Mouse (Mus musculus) megakaryocyte, adult 5-6 weeks (primary cell): ENCODE measurements at regions not wholly inside any gene's neighbourhood (a gene's known extent, or its start where the extent isn't known, plus 50 kb on each side); places are given as distances from the start of the nearest gene placed in this dataset.
A peak's percentile ranks its signal among the peaks of the same experiment; 100 is the strongest.

Source experiments
- ATAC-seq: 2 replicates; pipeline ENCODE4 v1.8.0; 2016; ENCODE audit warnings: mild to moderate bottlenecking, inconsistent platforms; ENCODE audit not compliant: poor library complexity, severe bottlenecking

DNA sequence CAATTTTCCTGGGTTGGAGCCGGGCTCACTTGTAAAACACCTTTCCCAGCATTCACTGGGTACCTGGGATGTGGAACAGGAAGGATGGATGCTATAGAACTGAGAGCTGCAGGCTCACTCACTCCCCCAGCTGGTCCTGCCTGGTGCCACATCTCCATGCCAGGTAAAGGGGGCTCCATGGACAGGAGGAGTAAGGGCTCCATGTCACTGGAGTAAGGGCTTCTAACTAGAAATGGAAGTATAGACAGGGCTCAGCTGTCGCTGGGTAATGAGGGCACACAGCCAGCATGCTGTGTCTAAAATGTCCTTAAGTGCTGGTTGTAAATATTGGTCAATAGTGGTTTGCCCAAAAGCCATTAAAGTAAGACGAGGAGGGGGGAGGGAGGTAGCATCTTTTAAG lies 99.4 kb upstream of the Gpr12 start:
- no peak for ATAC-seq

DNA sequence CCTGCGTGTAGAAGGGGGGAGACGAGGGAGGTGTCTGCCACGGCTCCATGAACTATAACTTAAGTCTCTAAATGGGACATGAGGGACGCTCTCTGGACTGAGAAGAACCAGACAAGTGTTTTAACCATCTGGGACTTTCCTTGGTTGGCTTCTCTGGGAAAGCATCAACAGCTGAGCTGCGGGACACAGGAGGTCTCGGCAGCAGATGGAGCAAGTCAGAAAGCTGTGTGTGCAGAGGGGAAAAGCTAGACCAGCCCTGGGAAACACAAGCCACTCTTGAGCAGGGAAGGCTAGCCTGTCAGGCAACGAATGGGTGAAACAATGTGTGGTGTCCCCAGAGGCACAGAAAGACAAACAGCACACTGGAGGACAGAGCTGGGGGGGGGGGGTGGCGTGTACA lies 98.5 kb upstream of the Gpr12 start:
- ATAC-seq: no peak

DNA sequence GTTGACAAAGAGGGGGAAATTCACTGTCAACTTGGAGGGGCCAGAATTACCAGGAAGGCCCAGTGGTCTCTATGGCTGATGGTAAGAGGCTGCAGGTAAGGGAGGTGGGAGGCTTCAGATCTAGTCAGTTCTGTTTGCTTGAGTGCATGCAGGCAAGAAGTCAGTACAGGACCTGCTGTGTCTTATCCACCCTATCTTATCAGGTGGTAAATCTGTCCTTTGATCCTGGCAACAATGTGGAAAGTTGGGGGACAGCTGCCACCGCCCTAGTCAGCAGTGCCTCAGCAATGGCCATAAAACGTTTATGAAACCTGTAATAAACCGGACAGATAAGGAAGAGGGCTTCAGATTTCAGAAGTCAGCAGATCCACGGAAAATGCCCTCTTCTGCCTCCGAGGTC lies 97.9 kb upstream of the Gpr12 start:
- no peak for ATAC-seq

DNA sequence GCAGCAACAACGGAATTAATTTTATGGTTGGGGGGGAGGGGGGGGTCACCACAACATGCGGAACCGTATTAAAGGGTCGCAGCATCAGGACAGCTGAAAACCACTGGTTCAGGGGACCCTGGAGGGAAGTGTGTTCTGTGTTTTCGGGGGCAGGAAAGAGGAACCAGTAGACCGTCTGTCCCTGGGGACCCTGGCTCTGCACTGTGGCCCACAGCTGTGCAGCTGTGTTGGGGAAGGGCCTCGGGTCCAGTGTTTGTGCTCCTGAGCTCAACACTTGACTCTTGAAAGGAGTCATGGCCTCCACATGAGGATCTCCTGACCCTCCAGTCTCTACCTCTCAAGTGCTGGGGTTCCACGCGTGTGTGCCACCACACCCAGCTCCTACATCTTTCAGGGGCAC lies 96.5 kb upstream of the Gpr12 start:
- ATAC-seq: peak; percentile 63

DNA sequence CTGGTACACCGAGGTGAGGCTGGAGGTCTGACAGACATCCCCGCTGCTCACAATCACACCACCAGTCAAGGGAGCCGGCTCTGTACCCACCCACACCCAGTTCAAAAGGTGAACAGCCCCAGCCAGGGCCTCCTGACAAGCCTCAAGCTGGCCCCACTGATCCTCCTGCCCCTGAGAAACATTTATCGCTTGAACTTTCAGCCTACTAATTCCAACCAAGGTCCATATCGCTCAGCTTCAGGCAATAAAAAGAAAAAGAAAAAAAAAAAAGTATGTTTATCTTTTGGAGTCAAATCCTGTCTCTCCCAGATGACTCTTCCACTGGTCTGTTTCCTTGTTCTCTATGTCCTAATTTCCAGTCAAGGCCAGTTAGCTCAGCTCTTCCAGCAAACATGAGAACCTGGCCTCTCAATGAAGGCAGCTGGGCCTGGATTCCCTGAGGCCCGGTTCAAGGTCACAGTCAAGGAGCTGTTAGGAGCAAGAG lies 94.2 kb upstream of the Gpr12 start:
- ATAC-seq: no peak

DNA sequence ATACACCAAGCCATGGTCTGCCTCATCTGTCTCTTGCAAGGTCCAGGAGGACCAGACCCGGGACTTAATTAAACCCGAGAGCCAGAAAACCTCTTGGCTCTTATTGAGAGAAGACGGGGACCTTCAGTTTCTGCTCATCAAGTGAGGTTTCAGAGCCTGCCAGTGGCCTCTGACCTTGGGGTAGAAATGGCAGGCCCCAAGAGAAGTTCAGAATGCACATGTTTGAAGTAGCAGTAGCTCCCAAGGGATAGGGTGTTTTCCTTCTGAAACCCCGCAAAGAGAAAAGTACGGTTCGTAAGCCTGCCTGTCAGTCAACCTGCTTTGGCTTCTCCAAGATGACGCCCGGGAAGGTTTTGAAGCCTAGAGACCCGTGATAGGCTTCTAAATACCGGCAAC lies 93.7 kb upstream of the Gpr12 start:
- ATAC-seq: no peak

DNA sequence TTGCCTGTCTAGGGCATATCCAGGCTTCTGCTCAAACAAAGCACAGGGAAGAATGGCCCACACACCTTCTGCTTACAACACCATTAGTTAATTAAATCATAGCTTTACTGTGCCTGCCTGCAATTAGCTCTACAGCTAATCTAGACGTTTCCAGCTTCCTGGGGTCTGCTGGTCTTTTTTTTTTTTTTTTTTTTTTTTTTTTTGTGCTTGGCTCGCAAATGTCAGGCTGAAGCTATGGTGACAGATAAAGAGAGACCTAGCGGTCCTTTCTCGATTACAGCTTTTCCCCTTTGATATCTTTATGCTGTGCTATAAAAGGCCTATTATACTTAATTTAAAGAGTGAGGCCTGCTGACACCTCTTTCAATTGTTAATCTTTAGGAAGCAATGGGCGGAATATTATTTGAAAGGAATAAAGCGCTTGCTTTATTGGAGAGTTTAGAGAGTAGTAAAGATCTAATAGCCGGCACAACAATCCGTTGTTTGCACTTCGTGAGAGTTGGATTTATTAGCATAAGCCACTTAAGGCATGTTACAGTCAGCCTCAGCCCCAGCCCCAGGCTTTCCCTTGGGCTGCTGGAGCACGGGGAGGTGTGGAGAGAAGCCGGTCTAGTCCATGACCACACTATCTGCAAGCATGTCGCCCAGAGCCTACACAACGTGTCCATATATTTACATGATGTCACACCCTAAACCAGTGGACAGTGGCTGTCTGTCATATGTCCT lies 93.2 kb upstream of the Gpr12 start:
- no peak for ATAC-seq

DNA sequence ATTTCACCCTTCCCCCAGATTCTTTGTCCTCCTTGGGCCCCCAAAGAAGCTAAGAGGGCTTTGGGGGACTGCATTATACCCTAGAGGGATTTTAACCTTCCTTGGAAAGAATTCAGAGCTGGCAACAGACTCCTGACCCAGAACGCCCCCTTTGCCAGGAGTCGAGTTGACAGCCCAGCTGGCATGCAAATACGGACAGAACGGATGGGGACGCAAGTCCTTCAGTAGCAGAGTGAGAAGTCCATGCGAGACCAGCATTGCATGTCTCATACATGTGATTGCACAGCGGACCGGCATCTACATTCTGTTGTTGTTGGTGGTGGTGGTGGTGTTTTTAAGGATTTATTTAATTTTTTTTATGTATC lies 92.1 kb upstream of the Gpr12 start:
- ATAC-seq: no peak

DNA sequence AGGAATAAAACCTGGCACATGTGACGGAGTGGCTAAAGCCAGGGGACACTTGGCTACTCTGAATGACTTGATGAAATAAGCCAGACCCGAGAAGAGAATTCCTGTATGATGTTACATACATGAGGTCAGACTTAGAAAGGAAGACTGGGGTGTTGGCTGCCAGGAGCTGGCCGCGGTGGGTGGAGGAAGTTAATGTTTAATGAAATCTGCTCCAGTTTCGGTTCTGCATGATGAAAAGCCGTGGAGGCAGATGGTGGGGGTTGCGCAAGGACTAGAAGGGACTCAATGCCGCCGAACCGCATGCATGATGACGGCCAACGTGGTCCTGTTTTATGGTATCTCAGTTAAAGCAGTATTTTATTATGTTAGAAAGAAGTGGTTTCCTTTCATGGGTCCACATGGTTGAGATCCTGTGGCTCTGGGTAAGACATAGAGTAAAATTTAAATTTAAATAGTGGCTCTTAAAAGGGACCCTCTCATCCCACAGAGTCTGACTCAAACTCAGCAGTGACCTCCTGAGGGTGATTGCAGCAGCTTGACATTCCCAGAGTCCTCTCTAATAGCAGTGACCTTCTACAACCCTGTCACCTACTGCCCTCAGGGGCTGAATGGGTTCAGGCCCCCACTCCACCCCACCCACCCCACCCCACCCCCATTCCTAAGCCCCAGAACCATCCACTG lies 91.6 kb upstream of the Gpr12 start:
- ATAC-seq: peak; percentile 87

DNA sequence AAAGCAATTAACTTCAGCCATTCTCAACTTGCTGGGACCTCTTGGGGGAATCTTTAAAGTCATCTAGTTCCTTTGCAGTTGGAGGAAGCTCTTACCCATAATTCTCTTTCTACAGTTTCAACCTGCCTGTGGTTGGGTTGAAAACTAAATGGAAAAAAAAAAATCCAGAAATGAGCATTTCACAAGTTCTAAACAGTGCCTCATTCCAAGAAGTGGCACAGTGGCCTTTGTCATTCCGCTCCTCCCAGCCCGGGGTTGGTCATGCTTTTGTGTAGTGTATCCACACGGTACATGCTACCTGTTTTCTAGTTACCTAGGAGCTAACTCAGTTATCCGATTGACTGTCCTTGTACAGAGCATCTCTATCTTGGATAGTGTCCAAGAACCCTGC lies 90.8 kb upstream of the Gpr12 start:
- ATAC-seq: 0 out of 2 replicates have a peak, but pooled peaks have one; percentile 5

DNA sequence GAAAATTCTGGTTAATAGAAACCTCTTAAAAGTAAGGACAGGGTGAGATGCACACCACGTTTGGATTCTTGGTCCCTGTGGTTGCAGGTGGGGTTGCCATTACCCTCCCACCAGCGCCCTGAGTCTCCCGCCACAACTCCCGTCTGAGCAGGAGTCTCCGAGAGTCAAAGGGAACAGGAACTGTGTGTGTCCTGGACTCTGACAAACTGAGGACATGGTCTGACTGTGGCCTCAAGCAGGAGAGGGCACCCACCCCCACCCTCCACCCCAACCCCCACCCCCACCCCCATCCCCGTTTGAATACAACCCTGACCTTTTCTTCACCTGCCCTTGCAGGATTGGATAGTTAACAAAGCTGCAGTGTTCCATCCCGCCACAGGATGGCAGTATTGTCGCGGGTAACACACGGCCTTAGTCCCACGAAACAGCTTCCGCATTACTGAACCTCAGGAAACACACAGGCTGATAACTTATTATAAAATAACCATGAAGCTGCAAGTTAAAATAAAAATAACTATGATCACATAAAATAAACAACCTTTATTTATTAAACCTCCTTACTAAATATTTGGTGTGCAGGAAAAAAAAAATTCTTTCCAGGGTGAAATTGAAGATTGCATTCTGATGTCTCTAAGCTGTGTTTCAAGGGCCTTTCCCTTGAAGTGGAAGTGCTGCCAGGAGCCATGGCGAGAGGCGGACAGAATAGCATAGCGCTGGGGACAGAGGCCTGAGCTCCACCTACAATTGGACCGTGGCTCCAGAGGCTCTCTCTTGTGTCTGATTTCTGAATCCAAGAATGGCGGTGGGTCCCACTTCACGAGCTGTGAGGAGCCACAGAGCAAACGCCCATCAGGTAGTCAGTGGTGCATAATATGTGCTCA lies 90.2 kb upstream of the Gpr12 start:
- ATAC-seq: peak; percentile 73

DNA sequence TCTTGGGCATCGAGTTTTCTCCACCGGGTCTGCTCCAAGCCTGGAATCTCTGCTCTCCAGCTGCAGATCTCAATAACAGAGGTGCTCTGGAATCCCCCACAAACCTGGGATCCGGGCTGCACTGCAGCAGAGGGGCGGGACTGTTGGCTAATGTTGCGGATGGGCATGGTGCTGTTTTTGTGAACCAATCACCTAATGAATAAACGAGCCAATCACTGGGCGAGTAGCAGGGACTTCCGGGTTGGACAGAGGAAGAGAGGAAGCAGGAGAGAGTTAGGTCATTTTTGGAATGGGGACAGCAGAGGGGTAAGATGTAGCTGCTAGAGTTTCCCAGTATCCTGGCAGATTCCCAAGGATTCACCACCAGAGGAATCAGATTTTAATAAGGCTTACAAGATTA lies 76.7 kb upstream of the Gpr12 start:
- ATAC-seq: no peak

DNA sequence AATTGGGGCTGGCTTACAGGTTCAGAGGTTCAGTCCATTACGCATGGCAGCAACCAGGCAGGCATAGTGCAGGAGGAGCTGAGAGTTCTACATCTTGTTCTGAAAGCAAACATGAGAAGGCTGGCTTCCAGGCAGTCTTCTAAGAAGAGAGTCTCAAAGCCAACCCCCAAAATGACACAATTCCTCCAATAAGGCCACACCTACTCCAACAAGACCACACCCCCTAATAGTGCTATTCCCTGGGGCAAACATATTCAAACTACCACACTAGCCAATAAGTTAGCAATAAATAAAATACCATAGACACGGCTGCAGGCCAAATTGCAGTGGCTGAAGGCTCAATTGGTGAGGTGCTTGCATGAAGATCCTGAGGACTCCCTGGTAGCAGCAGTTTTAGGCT lies 72.2 kb upstream of the Gpr12 start:
- no peak for ATAC-seq

DNA sequence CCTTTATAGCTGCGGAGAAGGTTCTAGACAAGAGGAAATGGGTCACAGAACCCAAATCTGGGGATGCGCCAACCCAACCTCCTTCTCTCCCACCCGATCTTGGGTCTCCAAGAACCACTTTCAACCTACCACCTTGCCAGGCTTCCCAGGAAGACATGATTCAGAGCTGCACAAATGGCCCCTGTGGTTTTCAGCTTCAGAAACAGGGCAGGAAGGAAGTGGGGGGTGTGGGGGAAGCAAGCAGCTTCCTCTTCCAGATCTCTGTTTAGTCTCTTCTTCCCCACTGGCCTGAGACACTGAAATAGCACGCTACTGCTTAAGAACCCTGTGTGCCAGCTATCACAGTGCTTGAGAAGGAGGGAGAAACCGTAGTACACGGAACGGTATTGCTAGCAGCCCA lies 70.4 kb upstream of the Gpr12 start:
- ATAC-seq: peak; percentile 91

DNA sequence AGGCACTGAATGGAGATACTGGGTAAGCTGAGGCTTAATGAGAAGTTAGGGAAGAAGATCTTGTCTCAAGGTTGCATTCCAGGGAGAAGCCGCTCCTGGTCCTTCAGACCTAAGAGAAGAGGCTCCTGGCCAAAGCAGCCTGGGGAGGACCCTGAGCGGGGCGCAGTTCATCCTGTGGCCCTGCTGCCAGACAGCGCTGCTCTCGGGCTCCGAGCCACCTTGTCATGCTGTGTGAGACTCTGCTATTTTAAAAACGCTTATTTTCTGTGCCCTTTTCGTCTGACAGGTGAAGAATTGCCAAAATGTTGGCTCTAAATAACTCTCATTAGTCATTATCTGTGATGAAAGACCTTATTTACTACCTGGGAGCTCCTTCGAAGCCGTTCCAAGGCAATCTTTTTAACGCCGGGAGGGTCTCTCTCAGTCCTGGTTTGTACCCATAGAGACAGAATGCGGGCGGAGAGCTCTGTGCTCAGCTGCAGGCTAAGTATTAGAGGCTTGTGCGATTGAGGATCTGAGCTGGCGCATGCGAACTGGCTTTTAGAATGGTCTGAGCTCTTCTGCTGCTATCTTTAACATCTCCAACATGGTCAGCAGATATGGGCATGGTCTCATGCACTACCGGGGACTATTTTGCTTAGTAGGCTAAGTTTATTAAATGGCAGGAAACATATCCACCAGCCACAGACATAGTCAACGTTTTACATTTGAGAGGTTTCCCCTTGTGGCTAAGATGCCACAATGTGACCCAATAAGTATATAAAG lies 68.8 kb upstream of the Gpr12 start:
- no peak for ATAC-seq

DNA sequence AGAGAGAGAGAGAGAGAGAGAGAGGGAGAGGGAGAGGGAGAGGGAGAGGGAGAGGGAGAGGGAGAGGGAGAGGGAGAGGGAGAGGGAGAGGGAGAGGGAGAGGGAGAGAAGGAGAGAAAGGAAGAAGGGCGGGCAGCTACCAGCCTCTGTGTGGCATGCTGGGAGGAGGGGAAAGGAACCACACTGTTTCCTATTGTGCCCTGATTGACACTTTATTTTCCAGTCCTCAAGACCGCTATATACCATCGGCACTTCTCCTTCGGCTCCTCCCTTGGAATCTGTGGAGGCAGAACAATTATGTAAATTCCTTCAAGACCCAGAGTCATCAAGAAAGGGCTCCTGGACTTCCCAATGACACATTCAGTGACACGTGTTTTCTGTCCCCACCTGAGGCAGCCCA lies 67.8 kb upstream of the Gpr12 start:
- no peak for ATAC-seq

DNA sequence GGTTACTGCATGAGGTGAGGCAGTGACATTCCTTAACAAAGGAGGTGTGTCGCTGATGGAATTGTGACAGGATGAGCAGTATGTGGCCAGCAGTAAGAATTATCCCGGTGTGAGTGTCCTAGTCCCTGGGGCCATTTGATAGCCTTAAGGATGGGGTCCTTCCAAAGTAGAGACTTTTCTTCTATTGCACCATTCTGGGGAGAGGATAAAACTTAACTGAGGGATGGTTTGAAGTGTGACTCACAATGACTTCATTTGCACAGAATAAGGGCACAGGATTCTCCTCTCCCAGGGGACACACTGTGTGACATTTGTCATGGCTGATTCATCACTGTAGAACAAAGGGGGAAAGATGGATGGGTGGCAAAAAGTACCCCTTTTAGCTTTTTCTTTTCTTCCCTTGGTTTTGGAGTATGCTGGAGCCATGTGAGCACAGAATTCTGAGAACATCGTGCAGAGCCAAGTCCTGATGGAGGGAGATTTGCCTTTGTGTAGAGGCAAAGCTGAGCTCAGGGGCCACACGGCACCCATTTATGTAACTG lies 63.6 kb upstream of the Gpr12 start:
- ATAC-seq: no peak

DNA sequence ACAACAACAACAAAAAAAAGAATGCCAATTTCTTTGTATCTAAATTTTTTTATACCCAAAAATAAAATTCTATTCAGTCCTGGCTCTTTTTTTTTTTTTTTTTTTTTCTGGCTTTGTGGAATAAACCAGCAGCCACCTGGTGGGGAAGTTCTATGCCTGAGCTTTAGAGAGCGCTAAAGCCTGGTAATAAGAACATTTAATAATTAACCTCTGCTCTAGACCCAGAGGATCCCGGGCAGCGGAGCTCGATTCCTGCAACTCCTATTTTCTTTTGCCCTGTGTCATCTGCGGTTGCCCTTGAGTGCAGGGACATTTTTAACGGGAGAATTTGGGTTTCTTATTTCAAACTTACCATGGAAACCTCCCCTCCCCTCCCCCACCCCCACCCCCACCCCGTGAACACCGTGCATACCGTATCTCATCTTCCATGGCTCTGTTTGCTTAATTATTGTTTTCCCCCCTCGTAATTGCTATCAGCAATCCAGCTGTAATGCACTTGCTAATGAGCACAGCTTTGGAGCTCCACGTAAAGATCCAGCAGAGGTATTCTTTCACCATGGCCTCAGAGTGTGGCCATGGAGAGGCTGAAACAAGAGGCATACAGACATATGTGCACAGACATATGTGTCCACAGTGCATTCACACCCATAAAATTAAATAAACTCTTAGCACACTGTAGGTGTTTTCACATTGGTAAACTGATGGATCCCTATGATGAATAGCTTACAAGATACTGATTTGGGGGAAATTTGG lies 62.8 kb upstream of the Gpr12 start:
- ATAC-seq: no peak

DNA sequence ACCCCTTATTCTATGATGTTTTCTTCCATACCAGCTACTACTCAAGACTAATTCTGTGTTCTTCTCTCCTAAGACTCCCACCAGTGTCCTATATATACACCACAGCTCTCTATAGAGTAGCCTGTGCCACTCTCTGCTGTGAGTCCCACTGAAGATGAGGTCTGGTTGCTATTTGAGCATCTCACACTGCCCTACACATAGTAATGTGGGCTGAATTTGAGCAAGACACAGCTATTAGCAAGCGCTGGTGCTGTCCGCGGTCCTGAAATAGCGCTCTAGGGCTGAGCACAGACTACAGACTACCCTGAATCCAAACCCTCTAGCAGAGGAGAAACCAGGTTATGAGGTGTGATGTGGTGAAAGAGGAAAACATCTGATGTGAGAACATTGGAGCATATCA lies 59.5 kb upstream of the Gpr12 start:
- no peak; the same call in 1 of the 2 replicates for ATAC-seq

DNA sequence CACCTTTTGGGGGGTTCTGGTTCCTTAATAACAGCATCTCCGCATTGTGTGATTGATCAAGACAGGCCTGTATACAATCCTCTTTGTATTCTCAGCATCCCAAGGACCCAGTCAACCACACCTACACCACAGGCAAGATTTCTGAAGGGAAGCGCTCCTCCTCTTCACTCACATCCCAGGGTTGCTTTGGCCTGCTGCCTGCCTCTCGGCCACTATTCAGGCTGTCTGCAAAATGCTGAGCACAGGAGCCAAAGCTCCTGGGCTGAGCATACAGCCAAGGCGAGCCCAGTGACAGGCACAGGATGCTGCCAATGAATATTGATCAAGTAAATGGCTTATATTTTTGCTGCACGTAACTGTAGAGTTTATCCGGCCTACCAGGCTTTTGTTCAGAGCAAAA lies 56.9 kb upstream of the Gpr12 start:
- no peak for ATAC-seq
